Mouse (Mus musculus): ENCODE measurements around the gene Ankef1.

DNA sequence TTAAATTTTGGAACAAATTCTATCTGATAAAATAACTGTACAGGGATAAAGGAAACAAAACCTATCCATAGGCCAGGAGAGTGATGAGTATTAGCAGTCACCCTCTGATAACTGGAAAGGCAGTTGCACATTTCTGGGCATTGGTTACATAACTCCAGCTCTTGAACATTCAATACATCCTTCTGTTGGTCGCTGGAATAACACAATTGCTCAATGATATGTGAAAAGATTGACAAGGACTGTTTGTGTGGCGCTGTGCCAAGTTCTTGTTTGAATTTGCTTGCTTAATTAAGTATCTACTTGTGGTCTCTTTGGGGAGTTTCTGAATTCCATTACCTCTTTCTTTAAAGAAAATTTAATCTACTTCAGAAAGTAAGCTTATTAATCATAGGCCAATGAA, 81.1 kb downstream of the Ankef1 start:
- TF ChIP-seq CTCF (IDR thresholded peaks at IDR 0.05; ENCODE audit: low read depth, low read length) (no peak), POLR2A (IDR thresholded peaks at IDR 0.05; ENCODE audit: insufficient read depth, low read length) (no peak)

All from ES-Bruce4 (cell line).